9 mouse cellular contexts compared by ENCODE assay signal in genomic region chr10:69005199-69005872, GRCm38 (mm10).
A peak's percentile ranks its signal among the peaks of the same experiment; 100 is the strongest.
DNase-seq lines count a peak whose midpoint lies in the region; ATAC-seq and TF ChIP-seq lines count a peak whose summit lies in the region.
"Had no signal": no experiment of that assay in that cellular context is flagged by ENCODE, and none has a peak within 500 bp of the region (broad histone marks: within the 10 kb centered on the region; RNA-seq: fewer than 3 reads in every experiment).

No protein-coding gene starts in this region.

- H3K4me1 ChIP-seq in kidney, embryonic 14.5 days (ENCODE audit: control insufficient read depth, insufficient read depth, low read length), result no peaks in the 10 kb centered on the region
- no peaks in the 10 kb centered on the region for H3K4me1 ChIP-seq in liver, embryonic 14.5 days (replicated peaks; ENCODE audit: control insufficient read depth in 2 of 2, insufficient read depth in 2 of 2, low read length in 1 of 2)

- DNase-seq in kidney, adult 18-20 months, result peak; percentile 83
- peak; percentile 78 for DNase-seq in brain, embryonic 14.5 days (ENCODE audit: low read depth)
- peak; percentile 82 for DNase-seq in forelimb bud, embryonic 11.5 days (ENCODE audit: low read depth, low spot score)
- DNase-seq in kidney, postnatal 14 days, result peak; percentile 85
- DNase-seq in liver, embryonic 14.5 days (ENCODE audit: low read depth in 3 of 3, low spot score in 3 of 3), result peak in 2 of 3 experiments; percentile 6
- DNase-seq in right cerebral cortex, adult 18-20 months, result peak; percentile 69
- peak; percentile 84 for DNase-seq in thymus, postnatal 4 days

- no peak overlapping the region for H3K4me3 ChIP-seq in kidney, embryonic 14.5 days (ENCODE audit: low read length)
- H3K4me3 ChIP-seq in liver, embryonic 14.5 days (ENCODE audit: insufficient read depth in 1 of 2, low read depth in 2 of 2, low read length in 2 of 2), result no peak overlapping the region
- H3K4me3 ChIP-seq: erythroblast, embryonic 14.5 days had no signal

- TF ChIP-seq EP300 in liver, embryonic 14.5 days (IDR thresholded peaks at IDR 0.05; ENCODE audit: low read depth), result no peak

- no peak overlapping the region for H3K9ac ChIP-seq in kidney, embryonic 14.5 days (ENCODE audit: low read depth, low read length)
- H3K9ac ChIP-seq in liver, embryonic 14.5 days (replicated peaks), result no peak overlapping the region

- no peaks in the 10 kb centered on the region for H3K27me3 ChIP-seq in kidney, embryonic 14.5 days (ENCODE audit: control insufficient read depth, insufficient read depth, low read length)
- H3K27me3 ChIP-seq in liver, embryonic 14.5 days (ENCODE audit: control insufficient read depth, insufficient read depth, low read length), result no peaks in the 10 kb centered on the region

- TF ChIP-seq POLR2A in brain, embryonic 14.5 days (IDR thresholded peaks at IDR 0.05; ENCODE audit: borderline replicate concordance, extremely low read depth, insufficient read depth, insufficient read length, poor library complexity, severe bottlenecking), result no peak

- TF ChIP-seq CTCF in brain, embryonic 14.5 days (IDR thresholded peaks at IDR 0.05; ENCODE audit: borderline replicate concordance, extremely low read depth, insufficient read depth, insufficient read length), result peak; percentile 93
- TF ChIP-seq CTCF in liver, embryonic 14.5 days (IDR thresholded peaks at IDR 0.05; ENCODE audit: low read depth), result peak; percentile 84

- no peak for ATAC-seq in kidney, embryonic 14.5 days (ENCODE audit: low FRiP score, low TSS enrichment)
- no peak for ATAC-seq in liver, embryonic 14.5 days (ENCODE audit: insufficient read depth)

- H3K9me3 ChIP-seq in kidney, embryonic 14.5 days (ENCODE audit: control insufficient read depth, low read length), result peaks cover 4% of the 10 kb centered on the region; the same call in 1 of the 2 replicates
- H3K9me3 ChIP-seq in liver, embryonic 14.5 days (ENCODE audit: control insufficient read depth, low read length), result no peaks in the 10 kb centered on the region

- H3K4me2 ChIP-seq in kidney, embryonic 14.5 days (replicated peaks; ENCODE audit: low read depth, low read length), result no peak overlapping the region
- H3K4me2 ChIP-seq in liver, embryonic 14.5 days (ENCODE audit: low read depth), result no peak overlapping the region

- no peak overlapping the region for H3K27ac ChIP-seq in kidney, embryonic 14.5 days (ENCODE audit: low read depth, low read length)
- H3K27ac ChIP-seq in liver, embryonic 14.5 days, result no peak overlapping the region

- no peaks in the 10 kb centered on the region for H3K36me3 ChIP-seq in kidney, embryonic 14.5 days (ENCODE audit: control insufficient read depth, insufficient read depth, low read length)
- H3K36me3 ChIP-seq in liver, embryonic 14.5 days (replicated peaks; ENCODE audit: control insufficient read depth, insufficient read depth, low read depth), result no peaks in the 10 kb centered on the region

- 35% methylated on average over 9 of the region's 9 CpGs for WGBS in kidney, embryonic 14.5 days
- 34% methylated on average over 9 of the region's 9 CpGs for WGBS in liver, embryonic 14.5 days (ENCODE audit: insufficient replicate concordance)

Comparison
In these comparisons a context has a peak if more than half of its experiments do, and no peak if none do; other contexts are left out.
1. DNase-seq: peak in every context shown above with its lines; median percentile 85 in kidney, postnatal 14 days; 84 in thymus, postnatal 4 days; 83 in kidney, adult 18-20 months; 82 in forelimb bud, embryonic 11.5 days; 78 in brain, embryonic 14.5 days; 69 in right cerebral cortex, adult 18-20 months; 6 in liver, embryonic 14.5 days.